Mouse (Mus musculus): ENCODE data around the gene Slc25a42. TPM values are rescaled to one million over a fixed set of nuclear protein-coding genes. Genes with fewer than 3 reads are reported as not detected.

The Slc25a42 gene
- total RNA-seq, 2 experiments from 2014 or later = 20.7 to 24.9 TPM

DNA sequence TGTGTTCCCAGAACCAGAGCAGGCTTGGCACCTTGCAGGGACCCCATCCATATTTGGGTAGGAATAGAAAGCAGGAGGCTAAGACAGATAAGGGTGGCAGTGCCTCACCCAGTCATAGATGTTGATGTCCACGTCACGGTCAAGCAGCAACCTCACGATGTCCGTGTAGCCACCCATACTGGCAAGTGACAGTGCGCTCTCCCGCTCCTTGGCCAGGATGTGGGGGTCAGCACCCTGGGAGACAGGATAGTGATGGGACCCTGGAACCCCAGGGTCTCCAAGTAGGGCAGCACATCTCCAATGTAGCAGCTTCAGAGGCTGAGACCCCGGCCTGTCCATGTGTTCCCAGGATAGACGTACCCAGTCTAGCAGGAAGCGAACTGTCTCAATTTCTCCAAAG lies 77.2 kb downstream of the Slc25a42 start:
- DNase-seq = no peak
- intact Hi-C loops (cut with DNase I) = no loop called here

Other genes starting within 250 kb of the Slc25a42 start
- 10 to 100 TPM; 41.9 to 44.8 TPM for gene Gatad2a, start 215.9 kb downstream of the Slc25a42 start, total RNA-seq (2021)
- 10 to 100 TPM; 87.6 to 88.9 TPM for gene Mau2, start 169.6 kb downstream of the Slc25a42 start, total RNA-seq (2021)
- gene Sugp1, start 169.5 kb downstream of the Slc25a42 start, total RNA-seq (2021) = 10 to 100 TPM; 48.5 to 52.6 TPM
- 1 to 10 TPM; 1.0 to 1.6 TPM for gene Tm6sf2, start 139.4 kb downstream of the Slc25a42 start, total RNA-seq (2021)
- gene Hapln4, start 128.8 kb downstream of the Slc25a42 start, total RNA-seq (2021) = 1 to 10 TPM; 1.4 to 1.5 TPM
- gene Ncan, start 91.4 kb downstream of the Slc25a42 start, total RNA-seq (2021) = 100 to 1,000 TPM; 511 to 532 TPM
- 10 to 100 TPM; 33.0 to 34.5 TPM for gene Nr2c2ap, start 81.0 kb downstream of the Slc25a42 start, total RNA-seq (2021)
- gene Rfxank, start 73.2 kb downstream of the Slc25a42 start, total RNA-seq (2021) = 10 to 100 TPM; 11.7 to 14.6 TPM
- 10 to 100 TPM; 42.2 to 44.7 TPM for gene Borcs8, start 72.8 kb downstream of the Slc25a42 start, total RNA-seq (2021)
- under 1 TPM; 0.72 to 0.94 TPM for gene Mef2b, start 72.6 kb downstream of the Slc25a42 start, total RNA-seq (2021)
- gene Tmem161a, start 39.9 kb downstream of the Slc25a42 start, total RNA-seq (2021) = 10 to 100 TPM; 48.3 to 56.0 TPM
- gene Sugp2, start 21.9 kb upstream of the Slc25a42 start, total RNA-seq (2021) = 100 to 1,000 TPM; 160 to 169 TPM
- gene Armc6, start 22.2 kb upstream of the Slc25a42 start, total RNA-seq (2021) = 100 to 1,000 TPM; 111 to 122 TPM
- gene Homer3, start 70.5 kb upstream of the Slc25a42 start, total RNA-seq (2021) = 10 to 100 TPM; 20.0 to 22.3 TPM
- 10 to 100 TPM; 65.7 to 69.9 TPM for gene Ddx49, start 90.2 kb upstream of the Slc25a42 start, total RNA-seq (2021)
- gene Cope, start 90.2 kb upstream of the Slc25a42 start, total RNA-seq (2021) = 100 to 1,000 TPM; 110 to 113 TPM
- 10 to 100 TPM; 61.6 to 67.6 TPM for gene Cers1, start 103.5 kb upstream of the Slc25a42 start, total RNA-seq (2021)
- 1 to 10 TPM; 6.8 to 7.9 TPM for gene Gdf1, start 117.5 kb upstream of the Slc25a42 start, total RNA-seq (2021)
- gene Upf1, start 141.0 kb upstream of the Slc25a42 start, total RNA-seq (2021) = 10 to 100 TPM; 54.9 to 55.3 TPM
- under 1 TPM in 1 of 2 experiments, not detected in 1; 0.20 TPM for gene Comp, start 161.3 kb upstream of the Slc25a42 start, total RNA-seq (2021)
- 100 to 1,000 TPM; 109 TPM for gene Crtc1, start 227.3 kb upstream of the Slc25a42 start, total RNA-seq (2021)